Mouse (Mus musculus) gastrocnemius, postnatal 4 days (tissue): ENCODE results near the gene 2310039H08Rik. TPM values are rescaled to one million over a fixed set of nuclear protein-coding genes. Genes with fewer than 3 reads are reported as not detected.

ENCODE experiments used
- DNase-seq, 2 experiments: peaks; one replicate each; pipeline ENCODE4 v3.0.0; 2021 to 2022; ENCODE audit warnings: low spot score in 2 of 2, mixed read lengths in 2 of 2
- long read RNA-seq, 2 experiments: library from polyadenylated mRNA; stranded (forward); transcript quantifications; one replicate each; pipeline ENCODE4 v2.0.0; 2021
- total RNA-seq, 2 experiments: library from RNA; stranded (reverse); gene quantifications; 2 replicates each; pipeline ENCODE4 v1.2.3; 2021

The 2310039H08Rik gene
- 10 to 100 TPM; 34.7 to 43.2 TPM for total RNA-seq
- long read RNA-seq, experiment 1, transcript 2310039H08Rik-201 (1 exons, 762 nt), result major isoform, 47 of 47 reads
- long read RNA-seq, experiment 1, partial matches to known transcripts, result 0 of 47 reads
- long read RNA-seq, experiment 1, other reads (novel, unspliced or antisense), result 0 of 47 reads
- long read RNA-seq, experiment 2, transcript 2310039H08Rik-201 (1 exons, 762 nt), result major isoform, 39 of 39 reads
- long read RNA-seq, experiment 2, partial matches to known transcripts, result 0 of 39 reads
- long read RNA-seq, experiment 2, other reads (novel, unspliced or antisense), result 0 of 39 reads

GRCm38 (mm10) chr17:46772404-46773277 lies at the start of gene 2310039H08Rik:
Gene 2310039H08Rik, plus strand, starts transcription at chr17:46772635.
- peak; percentile 72 to 84 for DNase-seq

GRCm38 (mm10) chr17:46724477-46725084 lies 47.9 kb upstream of the 2310039H08Rik start:
- no peak for DNase-seq

GRCm38 (mm10) chr17:46725273-46725672 lies 47.2 kb upstream of the 2310039H08Rik start:
- no peak for DNase-seq

GRCm38 (mm10) chr17:46725731-46726645 lies 46.4 kb upstream of the 2310039H08Rik start:
- no peak for DNase-seq

- DNase-seq, result no peak
Measured at GRCm38 (mm10) chr17:46727271-46727670, 45.2 kb upstream of the 2310039H08Rik start.

GRCm38 (mm10) chr17:46728021-46728420 lies 44.4 kb upstream of the 2310039H08Rik start:
- DNase-seq, result no peak

- no peak for DNase-seq
Measured at GRCm38 (mm10) chr17:46728496-46728895, 43.9 kb upstream of the 2310039H08Rik start.

GRCm38 (mm10) chr17:46728904-46729318 lies 43.5 kb upstream of the 2310039H08Rik start, which contains the start of gene Gnmt:
Gene Gnmt, minus strand, starts transcription at chr17:46729168.
- DNase-seq, result no peak

GRCm38 (mm10) chr17:46734055-46734454 lies 38.4 kb upstream of the 2310039H08Rik start:
- DNase-seq, result no peak

GRCm38 (mm10) chr17:46735287-46735686 lies 37.1 kb upstream of the 2310039H08Rik start:
- no peak for DNase-seq

- no peak for DNase-seq
Measured at GRCm38 (mm10) chr17:46736160-46736559, 36.3 kb upstream of the 2310039H08Rik start.

GRCm38 (mm10) chr17:46741305-46741704 lies 31.1 kb upstream of the 2310039H08Rik start:
- DNase-seq, result no peak

GRCm38 (mm10) chr17:46742986-46743385 lies 29.4 kb upstream of the 2310039H08Rik start:
- DNase-seq, result no peak

GRCm38 (mm10) chr17:46745506-46745905 lies 26.9 kb upstream of the 2310039H08Rik start:
- DNase-seq, result no peak

GRCm38 (mm10) chr17:46747234-46747633 lies 25.2 kb upstream of the 2310039H08Rik start:
- no peak for DNase-seq

GRCm38 (mm10) chr17:46747806-46748205 lies 24.6 kb upstream of the 2310039H08Rik start:
- DNase-seq, result no peak

GRCm38 (mm10) chr17:46749282-46749681 lies 23.2 kb upstream of the 2310039H08Rik start:
- DNase-seq, result no peak

GRCm38 (mm10) chr17:46750580-46750979 lies 21.9 kb upstream of the 2310039H08Rik start:
- no peak for DNase-seq

- no peak for DNase-seq
Measured at GRCm38 (mm10) chr17:46751056-46751793, 21.2 kb upstream of the 2310039H08Rik start.
